Mouse (Mus musculus) heart, postnatal 0 days (tissue): ENCODE results near the gene Homer2.

Experiments used
- CTCF ChIP-seq: IDR thresholded peaks from 2 replicates; pipeline ENCODE4 v1.5.1; 2016; ENCODE audit warnings: antibody characterized with exemption, control low read depth, low read depth
- EP300 ChIP-seq: IDR thresholded peaks from 2 replicates; pipeline ENCODE4 v1.6.1; 2016; ENCODE audit warnings: antibody characterized with exemption, low read depth

- no peak for TF ChIP-seq CTCF
- no peak for TF ChIP-seq EP300
Measured at GRCm38 (mm10) chr7:81578413-81578812, 128.9 kb downstream of the Homer2 start.
